Mouse (Mus musculus): ENCODE data around the gene Tmem120b.

The Tmem120b gene

GRCm38 (mm10) chr5:123125638-123126406 lies 57.6 kb downstream of the Tmem120b start:
- no peak for DNase-seq (ENCODE audit: extremely low read depth, low read depth, low spot score)

GRCm38 (mm10) chr5:123127031-123127430 lies 58.8 kb downstream of the Tmem120b start:
- DNase-seq (ENCODE audit: extremely low read depth, low read depth, low spot score): no peak

GRCm38 (mm10) chr5:123128426-123129169 lies 60.4 kb downstream of the Tmem120b start:
- DNase-seq (ENCODE audit: extremely low read depth, low read depth, low spot score): no peak

- DNase-seq (ENCODE audit: extremely low read depth, low read depth, low spot score): no peak
These were observed 61.0 kb downstream of the Tmem120b start for GRCm38 (mm10) chr5:123129170-123129757.

- no peak for DNase-seq (ENCODE audit: extremely low read depth, low read depth, low spot score)
These were observed 62.0 kb downstream of the Tmem120b start for GRCm38 (mm10) chr5:123130030-123130813.

DNA sequence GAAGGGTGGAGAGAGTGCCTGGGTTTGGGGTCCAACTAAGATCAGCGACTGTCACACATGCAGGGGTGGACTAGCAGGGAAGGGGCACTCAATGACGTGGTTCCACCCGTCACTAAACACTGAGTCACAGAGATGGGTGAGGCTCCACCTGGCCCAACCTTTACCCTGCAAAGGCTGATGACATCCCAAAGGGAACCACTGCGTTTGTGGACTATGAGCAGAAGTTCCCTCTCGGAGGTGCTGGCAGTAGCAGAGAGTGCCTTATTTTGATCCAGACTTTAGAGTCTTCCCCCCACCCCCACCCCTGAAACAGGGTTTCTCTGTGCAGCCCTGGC lies 62.6 kb downstream of the Tmem120b start:
- no peak for DNase-seq (ENCODE audit: extremely low read depth, low read depth, low spot score)

DNA sequence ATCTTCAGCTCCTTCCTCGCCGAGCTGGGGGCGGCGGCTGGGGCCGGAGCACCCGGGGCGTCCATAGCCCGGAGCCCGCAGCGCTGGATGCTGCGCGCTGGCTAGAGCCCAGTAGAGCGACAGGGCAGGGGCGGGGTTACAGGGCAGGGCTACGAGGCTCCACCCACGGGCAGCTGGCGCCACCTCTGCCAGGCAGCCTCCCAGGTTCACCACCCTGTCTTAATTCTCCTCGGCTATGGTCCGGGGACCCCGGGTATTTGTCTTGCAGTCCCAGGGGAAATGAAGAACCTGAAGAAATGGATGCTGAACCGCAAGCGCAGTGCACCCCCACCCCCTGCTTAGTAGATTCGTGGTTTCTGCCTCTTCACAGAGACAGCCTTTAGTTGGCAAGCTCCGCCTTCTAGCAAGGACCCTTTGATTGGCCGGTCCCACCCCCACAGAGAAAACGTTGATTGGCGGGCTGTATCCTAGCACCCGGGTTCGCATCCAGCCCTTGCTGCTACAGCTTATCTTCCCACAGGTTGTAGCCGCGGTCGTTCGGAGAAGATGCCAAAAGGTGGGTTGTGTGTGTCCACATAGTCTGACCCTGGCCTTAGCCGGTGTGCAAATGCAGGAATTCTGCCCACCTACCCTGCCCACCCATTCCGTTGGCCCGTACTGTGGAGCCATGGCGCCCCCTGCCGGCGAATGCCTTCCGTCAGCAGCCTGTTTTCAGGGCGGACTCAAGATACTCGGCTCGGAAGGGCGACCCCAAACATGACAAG lies 64.3 kb downstream of the Tmem120b start, which contains the start of gene Rhof:
Gene Rhof, minus strand, starts transcription at position 385 of the 764 bp plus-strand sequence.
- DNase-seq (ENCODE audit: extremely low read depth, low read depth, low spot score): no peak

DNA sequence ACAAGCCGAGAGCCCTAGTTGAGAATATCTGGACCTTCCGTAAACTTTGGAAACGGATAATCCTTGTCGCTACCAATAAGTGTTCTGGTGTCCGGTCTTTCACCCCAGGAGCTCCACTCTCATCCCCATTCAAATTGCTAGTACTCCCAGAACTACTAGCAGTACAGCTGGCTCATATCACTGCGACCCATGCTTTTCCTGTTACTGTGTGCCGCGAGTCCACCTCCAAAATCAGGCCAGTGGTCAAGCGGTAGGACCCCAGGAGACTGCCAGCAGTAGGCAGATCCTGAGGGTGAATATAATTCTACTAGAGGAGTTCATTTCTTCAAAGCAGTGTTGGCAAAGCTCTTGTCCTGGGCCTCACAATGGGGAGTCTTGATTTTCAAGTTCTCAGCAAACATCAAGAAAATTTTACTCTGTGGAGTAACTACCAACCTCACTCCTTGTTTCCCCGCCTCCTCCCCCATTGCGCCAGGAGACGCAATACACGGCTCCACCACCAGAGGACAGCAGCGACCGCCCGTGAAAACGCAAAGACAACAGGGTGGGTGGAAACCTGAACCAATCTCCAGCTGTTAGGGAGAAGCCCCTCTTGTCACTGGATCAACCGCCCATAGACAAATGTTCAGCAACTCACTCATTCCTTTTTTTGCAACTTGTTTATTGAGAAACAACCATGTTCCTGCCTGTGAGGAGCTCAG lies 65.0 kb downstream of the Tmem120b start:
- DNase-seq (ENCODE audit: extremely low read depth, low read depth, low spot score): no peak

DNA sequence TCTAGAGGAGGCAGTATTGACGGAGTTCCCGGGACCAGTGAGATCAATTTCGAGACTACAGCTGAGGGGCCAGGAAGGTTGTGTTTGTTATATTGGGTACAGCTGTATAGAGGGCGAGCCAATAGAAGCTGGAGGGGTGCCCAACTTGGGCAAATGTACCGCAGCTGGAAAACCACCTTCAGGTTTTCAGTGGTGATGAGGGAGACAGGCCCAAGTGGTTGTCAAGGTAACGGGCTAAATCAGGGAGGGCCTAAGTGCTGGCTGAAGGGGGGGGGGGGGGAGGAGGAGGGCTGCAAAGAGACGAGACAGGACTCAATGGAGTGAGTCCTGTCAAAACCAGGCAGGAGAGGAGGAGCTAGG lies 65.5 kb downstream of the Tmem120b start:
- no peak for DNase-seq (ENCODE audit: extremely low read depth, low read depth, low spot score)

DNA sequence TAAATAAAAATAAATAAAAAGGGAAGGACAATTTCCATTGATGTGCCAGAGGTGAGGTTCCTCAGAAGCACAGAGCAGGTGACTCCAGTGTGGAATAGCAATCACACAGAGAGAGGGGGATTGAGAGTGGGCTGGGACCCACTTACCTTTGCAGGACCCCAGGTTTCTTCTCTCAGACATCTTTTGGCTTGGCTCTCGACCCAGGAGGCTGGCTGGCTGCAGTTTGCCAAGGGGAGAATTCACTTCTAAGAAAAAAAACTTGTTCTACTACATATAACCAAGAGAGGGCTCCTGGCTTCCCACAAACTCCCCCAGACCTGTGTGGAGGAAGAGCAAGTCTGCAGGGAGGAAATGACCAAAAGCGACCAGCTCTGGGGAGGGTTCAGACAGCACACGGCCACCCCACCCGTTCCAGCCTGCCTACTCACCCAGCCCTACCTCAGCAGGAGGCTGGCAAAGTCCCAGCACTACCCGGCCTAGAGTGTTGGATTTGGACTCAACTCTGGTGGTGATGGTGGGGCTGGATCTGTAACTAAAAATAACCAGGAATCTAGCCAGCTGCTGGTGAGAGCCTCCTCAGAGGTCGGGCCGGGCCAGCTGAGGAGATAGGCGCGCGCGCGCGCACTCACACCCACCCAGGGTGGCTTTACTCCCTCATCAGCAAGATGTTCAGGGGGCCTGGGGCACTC lies 66.1 kb downstream of the Tmem120b start:
- no peak for DNase-seq (ENCODE audit: extremely low read depth, low read depth, low spot score)

- no peak for DNase-seq (ENCODE audit: extremely low read depth, low read depth, low spot score)
These were observed 66.7 kb downstream of the Tmem120b start for GRCm38 (mm10) chr5:123134875-123135382.

- no peak for DNase-seq (ENCODE audit: extremely low read depth, low read depth, low spot score)
These were observed 67.5 kb downstream of the Tmem120b start for GRCm38 (mm10) chr5:123135471-123136360.

DNA sequence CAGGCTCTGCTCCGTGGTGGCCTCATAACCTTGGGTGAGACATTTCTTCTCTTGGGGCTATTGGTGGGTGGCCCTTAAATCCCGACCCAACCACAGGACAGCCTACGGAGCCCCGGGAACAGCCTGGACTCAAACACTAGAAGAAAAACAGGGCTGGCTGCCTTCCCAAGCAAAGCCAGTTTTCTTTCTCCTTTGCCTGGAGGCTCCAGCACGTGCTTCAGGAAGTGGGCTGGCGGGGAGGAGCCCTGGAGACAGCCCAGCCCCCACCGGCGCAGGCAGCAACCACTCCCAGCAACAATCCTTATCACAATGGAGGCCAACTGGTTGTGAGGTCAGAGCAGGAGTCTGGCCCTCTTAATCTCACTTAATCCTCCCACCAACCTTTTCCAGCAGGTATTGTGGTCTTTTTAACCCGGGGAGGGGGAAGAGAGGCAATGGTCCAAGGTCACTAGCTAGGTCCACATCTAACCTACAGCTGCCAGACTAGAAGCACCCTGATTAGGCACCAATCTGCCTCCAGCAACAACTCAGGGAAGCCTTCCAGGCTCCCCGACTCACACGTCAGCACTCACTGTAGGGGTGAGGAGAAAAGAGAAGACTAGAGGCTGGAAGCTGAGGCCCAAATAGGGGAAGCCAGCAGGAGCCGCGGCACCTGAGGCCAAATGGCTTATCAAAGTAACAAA lies 68.3 kb downstream of the Tmem120b start:
- DNase-seq (ENCODE audit: extremely low read depth, low read depth, low spot score): peak; percentile 88

DNA sequence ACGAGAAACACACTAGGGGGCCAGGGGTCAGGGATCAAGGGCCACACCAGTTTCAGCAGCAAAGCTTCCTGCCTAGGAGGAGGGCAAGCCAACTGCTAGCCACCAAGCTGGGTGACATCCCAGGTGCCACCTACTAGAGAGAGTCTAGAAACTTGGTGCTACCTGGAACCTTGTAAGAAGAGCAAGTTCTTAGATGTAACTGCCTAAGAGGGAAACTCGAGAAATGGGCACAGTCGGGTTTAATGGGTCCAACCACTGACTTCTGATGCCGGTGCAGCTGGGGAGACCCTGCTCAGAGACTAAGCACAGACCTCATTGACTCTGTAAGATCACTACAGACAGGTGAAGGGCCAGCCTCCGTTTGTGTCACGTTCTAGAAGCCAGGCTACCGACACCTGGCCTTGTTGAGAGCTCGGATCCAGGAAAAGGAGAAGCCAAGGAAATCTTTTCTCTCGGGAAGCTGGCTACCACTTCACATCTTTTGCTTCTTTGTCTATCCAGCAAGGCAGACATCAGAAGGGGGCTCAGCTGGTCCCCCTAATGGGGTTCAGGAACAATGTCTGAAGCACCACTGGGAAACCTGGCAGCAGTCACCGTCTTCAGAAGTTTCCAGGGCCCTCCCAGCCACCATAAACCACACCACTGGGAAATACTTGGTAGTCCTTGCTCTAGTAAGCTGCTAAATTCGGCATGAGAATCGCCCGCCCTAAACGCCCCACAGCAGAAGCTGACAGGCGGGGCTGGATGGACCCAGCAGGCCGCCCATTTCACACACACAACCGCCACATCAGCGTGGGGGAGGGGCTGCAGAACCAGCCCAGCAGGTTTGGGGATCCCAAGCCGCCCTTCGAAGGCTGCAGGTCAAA lies 69.1 kb downstream of the Tmem120b start:
- DNase-seq (ENCODE audit: extremely low read depth, low read depth, low spot score): peak; percentile 68

DNA sequence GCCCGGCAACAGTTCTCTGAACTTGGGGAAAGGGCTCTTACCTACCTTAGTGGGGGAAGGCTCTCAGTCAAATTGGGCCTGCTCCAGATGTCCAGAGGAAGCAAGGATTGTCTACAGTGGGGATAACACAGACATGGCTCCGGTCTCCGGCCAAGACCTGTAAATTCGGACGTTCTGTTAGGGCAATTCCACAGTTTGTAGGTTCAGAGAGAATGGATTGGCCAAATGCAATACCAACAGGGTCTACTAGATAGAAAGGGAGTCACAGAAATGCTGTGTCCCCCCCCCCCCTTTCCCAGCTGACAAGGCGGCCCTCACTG lies 69.7 kb downstream of the Tmem120b start:
- no peak for DNase-seq (ENCODE audit: extremely low read depth, low read depth, low spot score)

DNA sequence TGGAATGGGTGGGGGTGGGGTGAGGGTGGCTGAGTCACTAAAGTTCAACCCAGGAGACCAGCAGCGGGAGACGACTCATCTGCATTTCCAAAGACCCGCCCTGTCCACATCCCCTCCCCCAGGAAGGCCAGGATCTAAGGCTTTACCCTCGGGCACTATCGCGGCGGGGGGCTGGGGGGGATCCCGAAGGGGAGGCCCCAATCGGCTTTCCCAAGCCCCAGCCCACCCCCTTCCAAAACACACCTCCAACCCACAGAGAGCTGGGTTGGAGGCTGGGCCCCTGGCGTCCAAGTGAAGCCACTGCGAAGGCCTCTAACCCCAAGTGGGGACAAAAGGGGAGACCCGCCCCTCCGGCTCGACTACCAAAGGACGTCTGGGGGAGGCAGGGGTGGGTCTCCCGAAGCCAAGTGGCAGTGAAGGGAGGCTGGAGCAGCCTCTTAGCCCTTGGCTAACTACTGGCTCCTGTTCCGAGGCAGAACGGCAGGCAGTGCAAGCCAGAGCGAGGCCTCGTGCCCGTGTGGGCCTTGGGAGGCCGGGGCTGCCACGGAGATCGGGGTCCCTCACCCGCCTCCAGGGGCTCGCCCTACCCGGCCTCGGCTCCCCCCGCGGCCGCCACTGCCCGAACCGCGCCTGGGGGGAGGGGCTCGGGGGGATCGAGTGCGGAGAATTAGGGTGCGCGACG lies 70.2 kb downstream of the Tmem120b start:
- DNase-seq (ENCODE audit: extremely low read depth, low read depth, low spot score): no peak
